Mouse (Mus musculus): ENCODE results near the gene Zfp961. TPM values are rescaled to one million over a fixed set of nuclear protein-coding genes. Genes with fewer than 3 reads are reported as not detected.

Zfp961 gene
- total and polyA plus RNA-seq, 3 experiments: 5.9 to 21.4 (median 14.9) TPM

DNA sequence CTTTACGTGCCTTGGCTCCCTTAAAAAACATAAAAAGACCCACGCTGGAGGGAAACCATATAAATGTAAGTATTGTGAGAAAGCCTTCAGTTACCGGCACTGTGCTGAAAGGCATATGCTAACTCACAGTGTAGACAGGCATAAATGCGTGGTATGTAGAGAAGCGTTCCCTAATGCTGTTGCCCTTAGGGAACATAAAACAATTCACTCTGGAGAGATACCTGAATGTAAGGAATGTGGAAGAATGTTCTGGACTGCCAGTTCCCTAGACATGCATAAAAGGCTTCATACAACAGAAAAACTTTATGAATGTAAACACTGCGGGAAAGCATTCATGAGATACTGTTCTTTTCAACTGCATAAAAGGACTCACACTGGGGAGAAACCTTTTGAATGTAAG, 17.3 kb downstream of the Zfp961 start:
- no peaks in the 10 kb centered on the region for H3K4me1 ChIP-seq (ENCODE audit: control insufficient read depth in 1 of 2, insufficient read depth in 2 of 2)
- H3K27ac ChIP-seq (ENCODE audit: insufficient read depth, low read depth): no peak overlapping the region
- TF ChIP-seq MXI1 (IDR thresholded peaks at IDR 0.05; ENCODE audit: low read depth, low read length): no peak
- TF ChIP-seq MYC (IDR thresholded peaks at IDR 0.05; ENCODE audit: low read depth, low read length): no peak
- TF ChIP-seq MEF2A (IDR thresholded peaks at IDR 0.05; ENCODE audit: borderline replicate concordance, low read depth, low read length): no peak
- no peak for TF ChIP-seq ELF1 (IDR thresholded peaks at IDR 0.05; ENCODE audit: low read depth, low read length)
- in situ Hi-C loops (cut with MboI; ENCODE audit: low pct_ligation_motif_present, low pct_unique_long_range_greater_than_20kb, low sequenced_read_pairs) (no loop called here), dilution Hi-C loops (cut with MboI; ENCODE audit: extremely low pct_ligation_motif_present, extremely low pct_unique_long_range_greater_than_20kb, low sequenced_read_pairs) (no loop called here)
- H3K4me3 ChIP-seq (replicated peaks in 1 of 3; ENCODE audit: low read depth in 2 of 3, low read length in 2 of 3, poor library complexity in 1 of 3): no peak overlapping the region
- H3K36me3 ChIP-seq (replicated peaks in 1 of 2; ENCODE audit: control insufficient read depth in 1 of 2, insufficient read depth in 1 of 2, low read length in 1 of 2): peaks cover 33 to 76% of the 10 kb centered on the region in 2 experiments
- no peak overlapping the region for H3K4me2 ChIP-seq (ENCODE audit: insufficient read depth, low read depth, poor library complexity, severe bottlenecking)
- no peaks in the 10 kb centered on the region; the same call in 1 of the 2 replicates for H3K79me2 ChIP-seq (replicated peaks; ENCODE audit: control insufficient read depth, extremely low read depth, insufficient read depth, poor library complexity, severe bottlenecking)
- no peaks in the 10 kb centered on the region for H3K27me3 ChIP-seq (replicated peaks)
- DNase-seq (ENCODE audit: extremely low read depth): no peak
- H3K9me3 ChIP-seq (replicated peaks; ENCODE audit: low read length): peaks cover 19% of the 10 kb centered on the region
- H3K9ac ChIP-seq (ENCODE audit: insufficient read depth, low read depth): no peak overlapping the region

- in situ Hi-C loops (cut with MboI; ENCODE audit: low pct_ligation_motif_present, low pct_unique_long_range_greater_than_20kb, low sequenced_read_pairs) (no loop called here), dilution Hi-C loops (cut with MboI; ENCODE audit: extremely low pct_ligation_motif_present, extremely low pct_unique_long_range_greater_than_20kb, low sequenced_read_pairs) (no loop called here)
- peaks cover 33 to 75% of the 10 kb centered on the region in 2 experiments for H3K36me3 ChIP-seq (replicated peaks in 1 of 2; ENCODE audit: control insufficient read depth in 1 of 2, insufficient read depth in 1 of 2, low read length in 1 of 2)
- H3K27ac ChIP-seq (ENCODE audit: insufficient read depth, low read depth): no peak overlapping the region
- no peak for DNase-seq (ENCODE audit: extremely low read depth)
- H3K9me3 ChIP-seq (replicated peaks; ENCODE audit: low read length): peaks cover 19% of the 10 kb centered on the region
- H3K79me2 ChIP-seq (replicated peaks; ENCODE audit: control insufficient read depth, extremely low read depth, insufficient read depth, poor library complexity, severe bottlenecking): no peaks in the 10 kb centered on the region
- H3K27me3 ChIP-seq (replicated peaks): no peaks in the 10 kb centered on the region
- H3K4me1 ChIP-seq (ENCODE audit: control insufficient read depth in 1 of 2, insufficient read depth in 2 of 2): no peaks in the 10 kb centered on the region
- no peak for TF ChIP-seq RCOR1 (conservative IDR thresholded peaks at IDR 0.05; ENCODE audit: low read depth, low read length)
- TF ChIP-seq JUN (IDR thresholded peaks at IDR 0.05; ENCODE audit: insufficient read depth, low read depth, low read length): no peak
- no peak for TF ChIP-seq CHD1 (IDR thresholded peaks at IDR 0.05; ENCODE audit: low read depth, low read length)
- no peak for TF ChIP-seq ZKSCAN1 (IDR thresholded peaks at IDR 0.05; ENCODE audit: borderline replicate concordance, low read depth, low read length)
- no peak overlapping the region for H3K4me3 ChIP-seq (replicated peaks in 1 of 3; ENCODE audit: low read depth in 2 of 3, low read length in 2 of 3, poor library complexity in 1 of 3)
- H3K9ac ChIP-seq (ENCODE audit: insufficient read depth, low read depth): no peak overlapping the region
- H3K4me2 ChIP-seq (ENCODE audit: insufficient read depth, low read depth, poor library complexity, severe bottlenecking): no peak overlapping the region
Measured at GRCm38 (mm10) chr8:71968636-71969035, 17.8 kb downstream of the Zfp961 start.

- no peak overlapping the region for H3K4me3 ChIP-seq (replicated peaks in 1 of 3; ENCODE audit: low read depth in 2 of 3, low read length in 2 of 3, poor library complexity in 1 of 3)
- H3K36me3 ChIP-seq (replicated peaks in 1 of 2; ENCODE audit: control insufficient read depth in 1 of 2, insufficient read depth in 1 of 2, low read length in 1 of 2): peaks cover 16 to 44% of the 10 kb centered on the region in 2 experiments
- TF ChIP-seq CTCF (conservative IDR thresholded peaks at IDR 0.05 in 1 of 2, IDR thresholded peaks at IDR 0.05 in 1 of 2; ENCODE audit: low read depth in 2 of 2, low read length in 2 of 2): peak; percentile 64 to 87
- peak; percentile 56 for TF ChIP-seq RAD21 (IDR thresholded peaks at IDR 0.05; ENCODE audit: low read depth, low read length)
- peak; percentile 53; the same call in 1 of the 2 replicates for TF ChIP-seq ZNF384 (IDR thresholded peaks at IDR 0.05; ENCODE audit: low read depth, low read length)
- no peak for TF ChIP-seq NELFE (IDR thresholded peaks at IDR 0.05; ENCODE audit: low read depth, low read length)
- peak; percentile 63 for TF ChIP-seq SMC3 (IDR thresholded peaks at IDR 0.05; ENCODE audit: low read depth, low read length)
- TF ChIP-seq CHD1 (IDR thresholded peaks at IDR 0.05; ENCODE audit: low read depth, low read length): no peak
- no peaks in the 10 kb centered on the region for H3K79me2 ChIP-seq (replicated peaks; ENCODE audit: control insufficient read depth, extremely low read depth, insufficient read depth, poor library complexity, severe bottlenecking)
- no peaks in the 10 kb centered on the region for H3K9me3 ChIP-seq (replicated peaks; ENCODE audit: low read length)
- H3K27ac ChIP-seq (ENCODE audit: insufficient read depth, low read depth): no peak overlapping the region
- in situ Hi-C loops (cut with MboI; ENCODE audit: low pct_ligation_motif_present, low pct_unique_long_range_greater_than_20kb, low sequenced_read_pairs): no loop called here
- no peaks in the 10 kb centered on the region for H3K27me3 ChIP-seq (replicated peaks)
- no peaks in the 10 kb centered on the region for H3K4me1 ChIP-seq (ENCODE audit: control insufficient read depth in 1 of 2, insufficient read depth in 2 of 2)
- peak; percentile 35 for DNase-seq (ENCODE audit: extremely low read depth)
- H3K9ac ChIP-seq (ENCODE audit: insufficient read depth, low read depth): no peak overlapping the region
- dilution Hi-C loops (cut with MboI; ENCODE audit: extremely low pct_ligation_motif_present, extremely low pct_unique_long_range_greater_than_20kb, low sequenced_read_pairs): no loop called here
- H3K4me2 ChIP-seq (ENCODE audit: insufficient read depth, low read depth, poor library complexity, severe bottlenecking): no peak overlapping the region
Measured at GRCm38 (mm10) chr8:71971945-71972344, 21.1 kb downstream of the Zfp961 start.

All from CH12.LX (cell line).